Mouse (Mus musculus) heart, postnatal 14 days (tissue): ENCODE data around the gene Traf3ip1. TPM values are rescaled to one million over a fixed set of nuclear protein-coding genes. Genes with fewer than 3 reads are reported as not detected.

Source experiments
- DNase-seq, 2 experiments: peaks; one replicate each; pipeline ENCODE4 v3.0.0; 2021 to 2022
- intact Hi-C: fragments of 180-260 bp; cut with DNase I; formaldehyde crosslinking; loops from one replicate; pipeline ENCODE4 v1.15.1; 2025
- total RNA-seq, 2 experiments: library from RNA; stranded (reverse); gene quantifications; 2 replicates each; pipeline ENCODE4 v1.2.3; 2021

The Traf3ip1 gene
- total RNA-seq, 2 experiments from 2014 or later: 4.6 to 5.9 TPM

GRCm38 (mm10) chr1:91525838-91526237 lies 31.4 kb downstream of the Traf3ip1 start:
- peak; percentile 39 to 63 for DNase-seq
- intact Hi-C loops: loop anchor here (2.0 kb wide), 1 partner anchor 349 kb away; no protein-coding TSS in a partner anchor

- intact Hi-C loops: no loop called here
- no peak for DNase-seq
Measured at GRCm38 (mm10) chr1:91530166-91530565, 35.7 kb downstream of the Traf3ip1 start.

GRCm38 (mm10) chr1:91532243-91532642 lies 37.8 kb downstream of the Traf3ip1 start:
- intact Hi-C loops: no loop called here
- DNase-seq: no peak

GRCm38 (mm10) chr1:91532892-91533291 lies 38.4 kb downstream of the Traf3ip1 start:
- peak in 1 of 2 experiments; percentile 45 for DNase-seq
- intact Hi-C loops: no loop called here

- intact Hi-C loops: no loop called here
- peak; percentile 21 to 38 for DNase-seq
Measured at GRCm38 (mm10) chr1:91533483-91533882, 39.0 kb downstream of the Traf3ip1 start.

- intact Hi-C loops: no loop called here
- DNase-seq: no peak
Measured at GRCm38 (mm10) chr1:91533961-91534723, 39.7 kb downstream of the Traf3ip1 start.

GRCm38 (mm10) chr1:91537786-91538569 lies 43.5 kb downstream of the Traf3ip1 start:
- no peak for DNase-seq
- intact Hi-C loops: no loop called here

GRCm38 (mm10) chr1:91538570-91538929 lies 44.1 kb downstream of the Traf3ip1 start:
- intact Hi-C loops: no loop called here
- DNase-seq: no peak

GRCm38 (mm10) chr1:91539246-91539645 lies 44.8 kb downstream of the Traf3ip1 start:
- intact Hi-C loops: no loop called here
- no peak for DNase-seq

- intact Hi-C loops: no loop called here
- DNase-seq: peak; percentile 23 to 26
Measured at GRCm38 (mm10) chr1:91539704-91540270, 45.3 kb downstream of the Traf3ip1 start.

- DNase-seq: peak; percentile 94 to 96
- intact Hi-C loops: no loop called here
Measured at GRCm38 (mm10) chr1:91540271-91540826, 45.9 kb downstream of the Traf3ip1 start, which contains the start of gene Asb1. Gene Asb1 (plus strand): TSS chr1:91540544.

GRCm38 (mm10) chr1:91541042-91541592 lies 46.7 kb downstream of the Traf3ip1 start:
- no peak for DNase-seq

GRCm38 (mm10) chr1:91543974-91544373 lies 49.5 kb downstream of the Traf3ip1 start:
- DNase-seq: no peak

More at GRCm38 (mm10) chr1:91541042-91541592, 46.7 kb downstream of the Traf3ip1 start:
- intact Hi-C loops: no loop called here

GRCm38 (mm10) chr1:91545226-91545625 lies 50.8 kb downstream of the Traf3ip1 start:
- intact Hi-C loops: no loop called here
- DNase-seq: no peak

More at GRCm38 (mm10) chr1:91543974-91544373, 49.5 kb downstream of the Traf3ip1 start:
- intact Hi-C loops: no loop called here

- no peak for DNase-seq
- intact Hi-C loops: no loop called here
Measured at GRCm38 (mm10) chr1:91547567-91547966, 53.1 kb downstream of the Traf3ip1 start.

GRCm38 (mm10) chr1:91549073-91549472 lies 54.6 kb downstream of the Traf3ip1 start:
- intact Hi-C loops: no loop called here
- DNase-seq: no peak

GRCm38 (mm10) chr1:91557099-91557498 lies 62.7 kb downstream of the Traf3ip1 start:
- no peak for DNase-seq
- intact Hi-C loops: no loop called here

- intact Hi-C loops: no loop called here
Measured at GRCm38 (mm10) chr1:91561226-91561625, 66.8 kb downstream of the Traf3ip1 start.

GRCm38 (mm10) chr1:91562977-91563590 lies 68.6 kb downstream of the Traf3ip1 start:
- intact Hi-C loops: no loop called here
- no peak for DNase-seq

More at GRCm38 (mm10) chr1:91561226-91561625, 66.8 kb downstream of the Traf3ip1 start:
- DNase-seq: no peak

- DNase-seq: peak; percentile 8 to 24
- intact Hi-C loops: loop anchor here (1.0 kb wide), 1 partner anchor 41 kb away; no protein-coding TSS in a partner anchor
Measured at GRCm38 (mm10) chr1:91564004-91564403, 69.6 kb downstream of the Traf3ip1 start.
